Mouse (Mus musculus) mature B cell (primary cell): ENCODE measurements around the gene Tenm4.

Experiments
- in situ Hi-C: fragments of 300-500 bp; cut with MboI; formaldehyde crosslinking; loops from 2 replicates; pipeline ENCODE4 v1.14.3; 2019

The Tenm4 gene

GRCm38 (mm10) chr7:96734315-96735058, 563.4 kb downstream of the Tenm4 start:
- in situ Hi-C loops = no loop called here

- in situ Hi-C loops = no loop called here
These were observed 569.6 kb downstream of the Tenm4 start for GRCm38 (mm10) chr7:96740631-96741030.

- in situ Hi-C loops = no loop called here
These were observed 571.2 kb downstream of the Tenm4 start for GRCm38 (mm10) chr7:96742221-96742620.

DNA sequence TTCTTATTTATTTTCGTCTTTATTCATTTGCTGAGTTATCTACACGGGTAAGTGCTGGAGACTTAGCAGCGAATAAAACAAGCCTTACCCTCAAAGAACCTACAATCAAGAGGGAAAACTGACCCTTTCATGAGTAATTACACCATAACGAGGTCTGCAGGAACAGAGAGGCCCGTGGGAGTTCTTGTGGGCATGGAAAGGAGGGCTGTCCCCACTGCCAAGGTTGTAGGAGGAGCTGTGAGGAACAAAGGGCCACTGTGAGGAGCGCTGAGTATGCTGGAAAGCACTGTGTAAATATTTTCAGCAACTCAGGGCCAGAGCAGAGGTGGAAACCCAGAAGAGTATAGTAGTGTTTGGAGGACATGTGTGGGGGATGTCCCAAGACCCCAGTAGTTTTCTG, 574.9 kb downstream of the Tenm4 start:
- in situ Hi-C loops = no loop called here

DNA sequence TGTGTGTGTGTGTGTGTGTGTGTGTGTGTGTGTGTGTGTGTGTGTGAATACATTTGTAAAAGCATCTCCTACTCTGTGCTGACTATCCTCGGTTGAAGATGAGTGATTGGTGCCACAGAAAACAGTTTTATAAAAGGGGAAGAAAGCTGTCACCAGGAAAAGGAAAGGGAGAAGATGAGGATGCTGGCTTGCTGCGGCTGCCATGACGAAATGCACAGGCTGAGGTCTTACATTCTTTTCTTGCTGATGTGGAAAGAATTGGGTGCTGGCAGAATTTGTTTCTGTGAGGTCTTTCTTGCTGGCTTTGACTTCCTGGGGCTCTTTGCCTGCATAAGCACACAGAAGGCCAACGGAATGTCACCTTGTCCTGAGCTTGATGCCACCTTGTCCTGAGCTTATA, 575.7 kb downstream of the Tenm4 start:
- in situ Hi-C loops = no loop called here

DNA sequence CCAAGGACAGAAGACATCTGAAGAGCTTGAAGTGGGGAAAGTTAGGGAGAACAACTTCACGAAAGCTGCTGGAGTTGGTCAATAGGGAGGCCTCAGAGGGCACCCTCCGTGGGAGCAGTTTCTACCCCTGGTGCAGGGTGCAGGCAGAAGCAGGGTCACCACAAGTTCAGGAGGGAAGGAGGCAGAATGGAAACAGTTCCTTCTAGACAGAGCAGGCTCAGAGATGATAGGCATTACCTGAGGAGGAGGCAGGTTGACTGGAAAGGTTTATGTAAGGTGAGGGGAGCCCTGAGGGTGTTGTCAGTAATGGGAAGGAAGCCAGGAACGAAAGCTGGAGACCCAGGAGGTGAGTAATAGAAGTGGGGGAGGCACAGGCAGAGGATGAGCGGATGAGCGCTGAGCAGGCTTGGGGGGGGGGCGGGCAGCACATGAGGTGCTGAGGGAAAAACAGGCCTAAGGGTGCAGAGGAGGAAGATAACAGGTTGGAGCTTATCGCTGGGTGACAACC, 577.5 kb downstream of the Tenm4 start:
- in situ Hi-C loops = no loop called here

DNA sequence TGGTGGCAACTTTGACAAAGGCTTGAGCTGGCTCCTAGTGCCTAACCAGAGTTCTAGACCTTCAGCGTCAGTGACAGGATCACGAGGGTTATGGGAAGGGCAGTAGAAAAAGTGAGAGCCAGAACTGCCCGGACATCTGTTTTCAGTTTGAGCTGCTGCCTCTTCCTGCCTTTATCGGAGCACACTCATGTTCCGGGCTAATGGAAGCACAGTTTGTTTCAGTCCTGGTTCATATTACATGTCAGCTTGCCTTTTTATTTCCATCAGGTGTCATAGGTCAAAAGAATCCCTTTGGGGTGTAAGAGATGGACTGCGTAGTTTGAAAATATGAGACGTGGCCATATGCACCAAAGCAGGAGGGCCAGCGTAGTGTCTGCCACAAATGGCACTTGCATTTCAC, 578.7 kb downstream of the Tenm4 start:
- in situ Hi-C loops = no loop called here

DNA sequence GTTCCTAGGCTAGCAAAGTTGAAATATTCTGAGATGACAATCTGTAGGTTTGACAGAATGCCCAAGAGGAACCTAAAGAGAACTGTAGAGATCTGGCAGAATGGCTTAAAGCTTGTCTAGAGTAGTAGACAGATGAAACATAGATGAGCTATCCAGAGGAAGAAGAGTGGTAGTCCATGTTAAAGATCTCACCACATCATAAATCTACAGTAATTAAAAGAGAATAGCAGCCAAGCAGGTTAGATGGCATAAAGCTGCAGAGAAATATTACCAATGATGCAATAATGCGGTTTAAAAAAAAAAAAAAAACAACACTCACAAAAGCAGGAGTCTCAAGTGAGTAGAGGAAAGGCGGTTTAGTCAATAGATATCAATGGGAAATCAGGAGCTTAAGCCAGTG, 580.2 kb downstream of the Tenm4 start:
- in situ Hi-C loops = no loop called here

DNA sequence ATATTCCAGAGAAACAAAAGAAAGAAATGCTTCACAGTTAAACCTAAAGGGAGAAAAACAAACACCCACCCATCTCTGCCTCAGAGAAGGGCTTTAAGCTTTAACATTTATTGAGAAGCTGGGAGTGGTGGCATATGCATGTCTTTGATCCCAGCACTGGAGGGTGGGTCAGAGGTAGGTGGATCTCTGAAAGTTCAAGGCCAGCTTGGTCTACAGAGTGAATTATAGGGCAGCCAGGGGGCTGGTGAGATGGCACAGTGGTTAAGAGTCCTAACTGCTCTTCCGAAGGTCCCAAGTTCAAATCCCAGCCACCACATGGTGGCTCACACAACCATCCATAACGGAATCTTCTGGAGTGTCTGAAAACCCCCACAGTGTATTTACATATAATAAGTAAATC, 581.7 kb downstream of the Tenm4 start:
- in situ Hi-C loops = no loop called here

DNA sequence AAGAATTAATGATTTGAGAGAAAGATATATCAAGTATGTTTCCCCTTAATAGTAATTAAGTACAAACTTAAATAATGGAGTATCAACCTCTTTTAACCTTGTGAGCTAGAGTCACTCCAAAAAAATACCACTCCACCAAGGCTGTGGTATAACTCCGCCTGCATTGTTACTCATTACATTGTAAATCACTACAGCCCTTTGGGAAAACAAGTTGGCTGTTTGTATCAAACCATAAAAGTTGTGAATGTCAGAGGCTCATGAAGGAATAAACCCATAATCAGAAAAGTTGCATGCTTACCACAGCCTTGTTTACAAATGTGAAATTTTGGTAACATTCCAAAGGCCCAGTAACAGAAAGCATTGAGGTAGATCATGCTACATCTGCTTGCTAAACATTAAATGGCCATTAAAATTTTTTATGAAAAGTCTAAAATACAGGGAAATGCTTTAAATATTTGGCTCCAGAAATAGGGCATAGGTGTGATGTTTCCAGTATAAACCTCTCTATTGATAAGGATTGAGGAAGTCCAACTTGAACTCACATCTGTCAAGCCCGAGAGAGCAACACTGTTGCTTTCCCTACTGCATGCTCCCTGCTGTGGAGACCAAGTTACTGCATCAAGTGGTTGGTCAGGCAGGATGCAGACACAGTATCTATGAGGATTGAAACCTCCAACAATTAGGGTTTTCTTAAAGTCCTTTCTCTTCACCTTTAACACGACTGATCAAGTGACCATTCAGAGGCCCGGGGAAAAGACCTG, 582.5 kb downstream of the Tenm4 start:
- in situ Hi-C loops = no loop called here

DNA sequence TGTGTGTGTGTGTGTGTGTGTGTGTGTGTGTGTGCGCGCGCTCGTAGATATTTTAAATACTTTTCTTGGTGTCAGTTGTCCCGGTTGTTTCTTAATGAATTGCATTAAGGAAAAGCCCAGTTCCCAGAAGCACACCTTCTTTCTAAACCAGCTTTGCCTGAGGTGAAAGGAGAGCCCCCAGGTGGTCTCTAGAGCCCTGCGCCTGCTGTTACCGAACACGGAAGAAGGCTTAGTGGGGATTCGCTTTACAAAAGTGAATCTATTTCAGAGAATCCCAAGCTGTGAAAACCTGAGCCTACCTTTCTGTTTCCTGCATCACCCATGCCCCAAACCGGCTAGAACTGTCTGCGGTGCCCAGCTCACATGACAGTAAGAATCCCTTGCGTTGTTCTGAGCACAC, 583.1 kb downstream of the Tenm4 start:
- in situ Hi-C loops = no loop called here

GRCm38 (mm10) chr7:96755459-96756094, 584.5 kb downstream of the Tenm4 start:
- in situ Hi-C loops = no loop called here

GRCm38 (mm10) chr7:96756104-96756742, 585.2 kb downstream of the Tenm4 start:
- in situ Hi-C loops = no loop called here

DNA sequence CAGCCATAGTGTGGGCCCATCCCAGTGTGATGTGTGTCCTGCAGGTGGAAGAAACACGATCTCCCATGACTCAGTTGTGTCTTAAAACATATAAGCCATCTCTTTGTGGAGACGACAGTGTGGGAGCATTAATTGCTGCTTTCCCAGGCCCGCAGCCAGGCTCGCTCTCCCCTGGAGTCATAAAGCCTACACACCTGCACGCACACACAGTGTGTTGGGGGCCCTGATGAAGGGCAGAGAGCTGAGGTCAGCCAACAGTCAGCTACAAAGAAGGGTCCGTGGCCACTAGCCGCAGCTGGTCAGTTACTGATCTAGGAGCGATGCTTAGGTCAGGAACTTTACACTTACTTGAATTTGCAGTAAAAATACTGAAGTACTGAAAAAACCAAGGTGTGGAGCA, 586.0 kb downstream of the Tenm4 start:
- in situ Hi-C loops = no loop called here

DNA sequence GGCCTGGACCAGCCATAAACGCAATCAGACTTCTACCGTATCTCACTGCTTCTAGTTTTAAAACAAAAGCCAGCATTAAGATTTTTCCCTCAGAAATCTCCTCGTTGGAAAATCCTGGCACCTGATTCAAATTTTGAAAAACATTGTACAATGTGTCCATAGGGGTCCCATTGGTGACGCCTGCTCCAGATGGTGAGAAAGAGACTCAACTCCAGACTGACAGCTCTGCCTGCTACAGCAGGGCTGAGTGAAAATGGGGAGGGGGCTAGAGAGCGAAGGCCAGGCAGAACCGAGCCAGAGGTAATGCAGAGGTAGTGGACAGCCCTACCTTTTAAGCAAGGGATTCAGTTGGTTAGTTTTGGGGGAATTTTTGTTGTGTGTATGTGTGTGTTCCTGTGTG, 589.2 kb downstream of the Tenm4 start:
- in situ Hi-C loops = no loop called here

- in situ Hi-C loops = no loop called here
These were observed 590.1 kb downstream of the Tenm4 start for GRCm38 (mm10) chr7:96761151-96761550.

GRCm38 (mm10) chr7:96765321-96765960, 594.4 kb downstream of the Tenm4 start:
- in situ Hi-C loops = no loop called here

DNA sequence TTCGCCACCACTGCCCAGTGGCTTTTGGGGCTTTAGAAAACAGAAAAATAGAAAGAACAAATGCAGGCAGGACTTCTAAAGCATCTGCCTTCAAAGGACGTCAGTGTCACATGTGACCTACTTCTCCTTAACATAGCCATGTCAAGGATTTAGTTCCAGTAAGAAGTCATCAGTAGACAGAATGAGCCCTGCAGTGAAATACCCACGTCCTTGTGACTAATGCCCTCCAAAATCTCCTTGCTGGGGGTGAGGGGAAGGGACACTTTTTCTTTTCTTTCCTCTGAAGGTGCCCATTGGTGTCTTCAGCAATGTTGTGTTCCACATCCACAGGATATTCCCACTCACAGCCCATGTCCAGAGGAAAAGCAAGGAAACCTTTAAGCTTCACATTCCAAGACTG, 596.0 kb downstream of the Tenm4 start:
- in situ Hi-C loops = no loop called here

GRCm38 (mm10) chr7:96768718-96769117, 597.7 kb downstream of the Tenm4 start:
- in situ Hi-C loops = no loop called here

DNA sequence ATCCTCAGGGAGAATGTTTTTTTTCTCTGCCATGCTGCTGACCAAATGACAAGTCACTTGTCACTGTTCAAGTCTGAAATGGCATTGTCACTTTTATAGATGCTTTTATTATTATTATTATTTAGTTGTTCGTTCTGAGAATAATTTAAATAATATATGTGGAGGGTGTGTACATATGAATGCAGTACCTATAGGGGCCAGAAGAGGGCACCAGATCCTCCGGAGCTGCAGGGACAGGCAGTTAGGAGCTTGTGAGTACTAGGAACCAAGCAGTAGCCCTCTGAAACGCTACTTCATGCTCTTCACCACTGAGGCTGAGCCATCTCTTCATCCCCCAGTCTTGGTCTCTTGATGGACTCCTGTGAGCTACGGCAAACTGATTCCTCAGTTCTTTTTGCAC, 598.7 kb downstream of the Tenm4 start:
- in situ Hi-C loops = no loop called here

DNA sequence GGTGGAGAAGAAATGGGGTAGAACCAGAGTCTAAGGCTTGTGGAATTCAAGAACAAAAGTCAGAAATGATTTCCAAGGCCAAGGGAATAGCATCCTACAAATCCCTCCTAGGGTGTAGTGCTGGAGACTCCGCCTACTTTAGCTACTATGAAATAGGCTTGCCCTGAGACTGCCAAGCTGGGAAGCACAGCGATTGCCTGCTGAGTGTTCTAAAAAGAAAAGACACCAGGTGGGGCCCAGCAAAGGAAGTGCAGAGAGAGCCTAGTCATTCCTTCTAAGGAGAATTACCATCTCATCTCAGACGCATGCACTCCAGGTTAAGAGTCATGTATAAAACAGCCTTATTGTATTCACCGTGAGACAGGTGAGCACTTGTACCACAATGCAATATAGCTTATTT, 601.9 kb downstream of the Tenm4 start:
- in situ Hi-C loops = no loop called here
